Mouse (Mus musculus): ENCODE data around the gene Man1c1. TPM values are rescaled to one million over a fixed set of nuclear protein-coding genes. Genes with fewer than 3 reads are reported as not detected.
A peak's percentile ranks its signal among the peaks of the same experiment; 100 is the strongest.

Man1c1 gene
- polyA plus RNA-seq, 1 experiment from 2014 or later, result 4.7 TPM

- no peaks in the 10 kb centered on the region for H3K9me3 ChIP-seq
- no peak overlapping the region for H3K27ac ChIP-seq
- ATAC-seq (ENCODE audit: insufficient number of reproducible peaks, low FRiP score, low TSS enrichment, low read depth), result no peak
- H3K4me1 ChIP-seq, result peaks cover 14% of the 10 kb centered on the region
- WGBS, result 82% methylated on average over 2 of the region's 2 CpGs
- H3K4me2 ChIP-seq, result no peak overlapping the region
- H3K4me3 ChIP-seq, result no peak overlapping the region
- H3K9ac ChIP-seq, result no peak overlapping the region
- no peaks in the 10 kb centered on the region for H3K27me3 ChIP-seq
- H3K36me3 ChIP-seq, result peaks cover 15% of the 10 kb centered on the region
Measured at GRCm38 (mm10) chr4:134562014-134562413, 142.1 kb downstream of the Man1c1 start.

DNA sequence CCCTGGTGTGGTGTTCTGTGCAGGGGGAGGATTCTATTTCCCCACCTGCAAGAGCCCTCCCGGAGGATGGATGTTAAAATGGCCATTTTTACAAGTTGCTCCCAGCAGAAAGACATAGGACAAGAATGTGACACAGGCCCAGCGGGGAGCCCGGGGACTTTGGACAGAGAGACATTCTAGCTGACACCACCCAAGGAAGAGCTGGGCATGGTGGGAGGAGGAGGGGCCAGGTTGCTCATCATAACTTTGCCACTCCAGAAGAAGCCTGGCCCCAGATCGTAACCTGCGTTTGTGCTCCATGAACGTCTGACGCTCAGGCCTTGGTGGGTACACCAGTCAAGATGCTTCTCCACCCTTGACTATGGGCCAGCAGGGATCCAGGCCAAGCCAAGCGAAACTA is 143.4 kb downstream of the Man1c1 start:
- Histone ChIP-seq H3K4me2 (no peak overlapping the region), H3K9ac (no peak overlapping the region), H3K27ac (no peak overlapping the region), H3K36me3 (peaks cover 12% of the 10 kb centered on the region), H3K4me1 (peaks cover 14% of the 10 kb centered on the region), H3K9me3 (no peaks in the 10 kb centered on the region), H3K27me3 (no peaks in the 10 kb centered on the region), H3K4me3 (no peak overlapping the region)
- 79% methylated on average over 8 of the region's 8 CpGs for WGBS
- ATAC-seq (ENCODE audit: insufficient number of reproducible peaks, low FRiP score, low TSS enrichment, low read depth), result no peak

DNA sequence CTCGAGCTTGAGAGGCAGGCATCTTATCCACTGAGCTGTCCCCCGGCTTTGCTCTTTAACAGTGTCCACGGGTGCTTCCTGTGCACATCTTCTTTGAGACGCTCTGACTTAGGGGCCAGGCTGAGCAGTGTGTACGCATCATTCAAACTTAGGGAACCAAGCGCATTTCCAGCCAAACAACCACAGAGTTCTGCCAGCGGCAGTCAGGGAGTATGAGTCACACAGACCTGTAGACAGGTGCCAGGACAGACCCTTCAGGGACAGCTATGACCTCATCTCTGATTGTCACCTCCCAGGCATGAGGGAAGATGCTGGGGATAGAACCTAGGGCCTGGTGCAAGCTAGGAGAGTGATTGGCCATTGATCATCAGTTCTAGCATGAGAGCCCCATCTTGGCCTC is 144.9 kb downstream of the Man1c1 start:
- ATAC-seq (ENCODE audit: insufficient number of reproducible peaks, low FRiP score, low TSS enrichment, low read depth), result no peak
- no peaks in the 10 kb centered on the region for H3K9me3 ChIP-seq
- H3K4me2 ChIP-seq, result no peak overlapping the region
- 0 out of 2 replicates have a peak, but pooled peaks cover 3% of the 10 kb centered on the region for H3K36me3 ChIP-seq
- H3K9ac ChIP-seq, result no peak overlapping the region
- no peak overlapping the region for H3K27ac ChIP-seq
- H3K4me1 ChIP-seq, result peaks cover 14% of the 10 kb centered on the region
- WGBS, result 72% methylated on average over 7 of the region's 7 CpGs
- no peaks in the 10 kb centered on the region for H3K27me3 ChIP-seq
- no peak overlapping the region for H3K4me3 ChIP-seq

- no peak for ATAC-seq (ENCODE audit: insufficient number of reproducible peaks, low FRiP score, low TSS enrichment, low read depth)
- 28% methylated on average over 9 of the region's 9 CpGs for WGBS
Measured at GRCm38 (mm10) chr4:134558570-134559113, 145.4 kb downstream of the Man1c1 start.

DNA sequence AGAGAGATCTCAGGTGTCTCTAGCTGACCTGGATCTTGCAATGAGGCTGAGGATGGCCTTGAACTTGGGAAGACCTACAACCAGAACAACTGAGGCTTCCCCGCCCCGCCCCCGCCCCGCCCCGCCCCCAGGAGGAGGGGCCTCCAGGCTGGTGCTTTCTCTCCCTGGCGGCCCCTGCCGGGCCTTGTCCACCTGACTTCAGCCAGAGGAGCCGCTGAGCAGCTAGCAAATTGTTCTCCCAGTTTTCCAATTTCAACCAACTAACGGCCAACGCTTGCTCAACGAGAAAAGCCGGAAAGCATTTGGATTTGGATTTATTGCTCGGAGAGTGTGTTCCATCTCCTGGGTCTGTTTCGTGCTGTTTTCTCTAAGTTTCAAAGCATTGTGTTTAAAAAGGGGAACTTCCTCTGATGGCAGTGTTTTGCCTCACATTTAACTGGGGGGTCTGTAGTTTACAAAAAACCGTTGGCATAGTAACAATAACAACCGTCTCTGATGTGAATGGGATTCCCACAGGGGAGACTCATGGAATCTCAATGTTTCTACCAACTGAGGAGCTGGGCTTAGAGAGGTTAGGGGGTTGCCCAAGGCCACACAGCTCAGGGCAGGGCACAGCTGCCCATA is 146.4 kb downstream of the Man1c1 start:
- H3K9me3 ChIP-seq, result no peaks in the 10 kb centered on the region
- peak overlapping the region; percentile 61 for H3K27ac ChIP-seq
- 10% methylated on average over 16 of the region's 16 CpGs for WGBS
- H3K27me3 ChIP-seq, result no peaks in the 10 kb centered on the region
- no peak for ATAC-seq (ENCODE audit: insufficient number of reproducible peaks, low FRiP score, low TSS enrichment, low read depth)
- no peak overlapping the region for H3K4me2 ChIP-seq
- H3K9ac ChIP-seq, result no peak overlapping the region
- H3K4me1 ChIP-seq, result peaks cover 14% of the 10 kb centered on the region
- H3K4me3 ChIP-seq, result no peak overlapping the region
- no peaks in the 10 kb centered on the region for H3K36me3 ChIP-seq

More at GRCm38 (mm10) chr4:134558570-134559113, 145.4 kb downstream of the Man1c1 start:
- H3K27ac ChIP-seq, result peak overlapping the region; percentile 61
- peaks cover 14% of the 10 kb centered on the region for H3K4me1 ChIP-seq
- no peak overlapping the region for H3K9ac ChIP-seq
- H3K4me3 ChIP-seq, result no peak overlapping the region
- no peaks in the 10 kb centered on the region for H3K9me3 ChIP-seq
- no peak overlapping the region for H3K4me2 ChIP-seq
- H3K27me3 ChIP-seq, result no peaks in the 10 kb centered on the region
- H3K36me3 ChIP-seq, result 0 out of 2 replicates have a peak, but pooled peaks cover 3% of the 10 kb centered on the region

DNA sequence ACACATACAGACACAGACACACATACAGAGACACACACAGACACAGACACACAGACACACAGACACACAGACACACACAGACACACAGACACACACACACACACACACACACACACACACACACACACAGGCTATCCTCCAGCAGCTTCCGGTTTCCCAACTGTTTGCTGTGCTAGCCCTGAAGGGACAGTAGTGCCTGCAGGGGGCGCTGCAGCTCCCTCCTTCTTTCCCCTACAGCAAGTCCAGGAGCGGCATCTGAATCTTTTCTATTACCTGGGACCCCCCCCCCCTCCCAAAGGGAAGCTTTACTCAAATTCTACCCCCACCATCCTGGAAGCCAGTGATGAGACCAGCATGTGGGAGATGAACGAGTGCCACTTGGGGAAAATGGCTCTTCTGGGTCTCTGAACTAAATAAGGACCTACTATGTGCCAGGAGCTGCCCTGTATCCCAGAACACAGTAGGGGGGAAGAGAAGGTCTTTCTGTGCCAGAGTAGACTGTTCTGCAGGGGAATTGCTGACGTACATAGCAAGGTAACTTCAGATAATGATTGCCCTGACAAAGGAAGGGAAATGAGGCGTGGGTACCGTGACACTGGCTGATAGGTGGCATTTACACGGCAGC is 148.0 kb downstream of the Man1c1 start:
- H3K27ac ChIP-seq, result no peak overlapping the region
- no peak for ATAC-seq (ENCODE audit: insufficient number of reproducible peaks, low FRiP score, low TSS enrichment, low read depth)
- H3K4me2 ChIP-seq, result no peak overlapping the region
- H3K36me3 ChIP-seq, result no peaks in the 10 kb centered on the region
- no peak overlapping the region for H3K4me3 ChIP-seq
- H3K9ac ChIP-seq, result no peak overlapping the region
- WGBS, result 65% methylated on average over 8 of the region's 8 CpGs
- H3K4me1 ChIP-seq, result peaks cover 23% of the 10 kb centered on the region
- no peaks in the 10 kb centered on the region for H3K27me3 ChIP-seq
- H3K9me3 ChIP-seq, result no peaks in the 10 kb centered on the region

DNA sequence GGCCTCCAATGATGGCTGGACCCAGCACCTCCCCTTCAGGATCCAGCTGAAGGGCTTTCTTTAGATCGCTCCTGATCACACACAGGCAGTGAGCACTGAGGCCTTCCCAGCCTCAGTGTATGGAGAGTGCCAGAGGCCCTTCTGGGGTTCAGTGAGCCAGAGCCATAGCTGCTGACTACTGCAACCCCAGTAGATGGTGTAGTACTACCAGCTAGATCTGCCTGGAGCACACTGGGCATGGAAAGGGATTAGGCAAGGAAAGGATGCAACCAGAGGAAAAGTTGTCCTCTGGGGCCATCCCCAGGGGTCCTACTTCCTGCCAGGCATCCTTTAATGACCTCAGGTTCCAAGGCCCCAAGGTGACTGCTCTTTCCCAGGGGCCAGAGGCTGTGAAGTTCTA is 150.5 kb downstream of the Man1c1 start:
- Histone ChIP-seq H3K4me2 (no peak overlapping the region), H3K9ac (no peak overlapping the region), H3K9me3 (peaks cover 6% of the 10 kb centered on the region; the same call in 1 of the 2 replicates), H3K27ac (no peak overlapping the region), H3K4me3 (no peak overlapping the region), H3K27me3 (no peaks in the 10 kb centered on the region), H3K4me1 (peaks cover 30% of the 10 kb centered on the region), H3K36me3 (peaks cover 19% of the 10 kb centered on the region)
- ATAC-seq (ENCODE audit: insufficient number of reproducible peaks, low FRiP score, low TSS enrichment, low read depth), result no peak
- 80% methylated on average over 1 of the region's 1 CpGs for WGBS

- peak within 1 kb of the TSS; percentile 64 for H3K4me3 ChIP-seq
- H3K9ac ChIP-seq, result peak within 1 kb of the TSS; percentile 98
- 1% methylated on average over 46 of the region's 67 CpGs for WGBS
- H3K4me2 ChIP-seq, result peak within 1 kb of the TSS; percentile 58
- H3K9me3 ChIP-seq, result peaks cover 6% of the 10 kb centered on the region; the same call in 1 of the 2 replicates
- peak within 1 kb of the TSS; percentile 83 for H3K27ac ChIP-seq
- peaks cover 34% of the 10 kb centered on the region for H3K4me1 ChIP-seq
- peaks cover 31% of the 10 kb centered on the region for H3K36me3 ChIP-seq
- H3K27me3 ChIP-seq, result no peaks in the 10 kb centered on the region
- ATAC-seq (ENCODE audit: insufficient number of reproducible peaks, low FRiP score, low TSS enrichment, low read depth), result peak; percentile 76
Measured at GRCm38 (mm10) chr4:134551494-134552316, 152.4 kb downstream of the Man1c1 start, which contains the start of gene Selenon. Gene Selenon (minus strand): TSS chr4:134552166.

DNA sequence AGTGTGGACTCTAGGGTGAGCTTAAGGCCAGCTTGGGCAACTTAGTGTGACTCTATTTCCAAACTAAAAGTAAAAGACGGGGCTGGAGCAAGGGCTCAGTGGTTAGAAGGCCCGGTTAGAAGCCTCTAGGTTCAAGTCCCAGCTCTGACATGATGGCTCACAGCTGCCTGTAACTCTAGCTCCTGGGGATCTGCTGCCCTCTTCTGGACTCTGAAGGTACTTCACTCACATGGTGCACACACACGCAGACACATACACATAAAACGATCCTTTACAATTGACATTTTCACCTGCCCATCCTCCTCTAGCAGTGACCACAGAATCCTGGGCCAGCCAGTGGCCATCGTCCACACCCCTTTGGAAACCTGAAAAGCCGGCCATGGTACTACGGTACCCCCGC is 154.2 kb downstream of the Man1c1 start:
- Histone ChIP-seq H3K9ac (no peak overlapping the region), H3K4me1 (peaks cover 34% of the 10 kb centered on the region), H3K9me3 (peaks cover 6% of the 10 kb centered on the region; the same call in 1 of the 2 replicates), H3K27me3 (no peaks in the 10 kb centered on the region), H3K4me3 (no peak overlapping the region), H3K4me2 (no peak overlapping the region), H3K36me3 (peaks cover 47% of the 10 kb centered on the region), H3K27ac (no peak overlapping the region)
- 98% methylated on average over 8 of the region's 8 CpGs for WGBS
- ATAC-seq (ENCODE audit: insufficient number of reproducible peaks, low FRiP score, low TSS enrichment, low read depth), result no peak

GRCm38 (mm10) chr4:134548169-134548938 is 155.7 kb downstream of the Man1c1 start:
- Histone ChIP-seq H3K4me2 (no peak overlapping the region), H3K27me3 (no peaks in the 10 kb centered on the region), H3K4me1 (peaks cover 34% of the 10 kb centered on the region), H3K27ac (no peak overlapping the region), H3K4me3 (no peak overlapping the region), H3K9me3 (peaks cover 6% of the 10 kb centered on the region; the same call in 1 of the 2 replicates), H3K9ac (no peak overlapping the region), H3K36me3 (peaks cover 61% of the 10 kb centered on the region)
- ATAC-seq (ENCODE audit: insufficient number of reproducible peaks, low FRiP score, low TSS enrichment, low read depth), result no peak
- 65% methylated on average over 18 of the region's 18 CpGs for WGBS
